Mouse (Mus musculus) ES-E14 (cell line): ENCODE data around the gene Lrp1. TPM values are rescaled to one million over a fixed set of nuclear protein-coding genes. Genes with fewer than 3 reads are reported as not detected.

Experiments used
- DNase-seq: peaks from one replicate; pipeline ENCODE4 v3.0.0-alpha.2; 2013; ENCODE audit warnings: low read depth, low spot score
- H3K27ac ChIP-seq: 2 replicates; pipeline ENCODE4 v1.5.1; 2012; ENCODE audit warnings: low read depth, mild to moderate bottlenecking, low read length, moderate library complexity, mixed read lengths; ENCODE audit not compliant: poor library complexity, insufficient read depth, severe bottlenecking
- H3K36me3 ChIP-seq: 2 replicates; pipeline ENCODE4 v1.6.1; 2012; ENCODE audit warnings: mild to moderate bottlenecking, low read length, moderate library complexity, mixed read lengths; ENCODE audit not compliant: control insufficient read depth, poor library complexity, insufficient read depth, severe bottlenecking
- H3K4me1 ChIP-seq, 2 experiments: fragments of 150-350 bp in 1 of 2; sonication (generic) in 1 of 2; 2 replicates each; pipeline ENCODE4 v1.6.1; 2012; ENCODE audit warnings: low read length in 2 of 2, mild to moderate bottlenecking in 1 of 2, mixed read lengths in 1 of 2; ENCODE audit not compliant: control insufficient read depth in 2 of 2, insufficient read depth in 2 of 2, poor library complexity in 1 of 2
- H3K4me3 ChIP-seq, 2 experiments: fragments of 150-350 bp in 1 of 2; sonication (generic) in 1 of 2; 2 replicates each; pipeline ENCODE4 v1.5.1; 2012; ENCODE audit warnings: low read length in 2 of 2, low read depth in 1 of 2, mild to moderate bottlenecking in 1 of 2, mixed read lengths in 1 of 2; ENCODE audit not compliant: insufficient read depth in 1 of 2, poor library complexity in 1 of 2, severe bottlenecking in 1 of 2
- H3K9ac ChIP-seq: 2 replicates; pipeline ENCODE4 v1.6.1; 2012; ENCODE audit warnings: low read depth, mild to moderate bottlenecking, low read length, mixed read lengths; ENCODE audit not compliant: poor library complexity, insufficient read depth, severe bottlenecking
- H3K9me3 ChIP-seq: fragments of 150-350 bp; sonication (generic); 2 replicates; pipeline ENCODE4 v1.6.1; 2012; ENCODE audit warnings: low read depth, mild to moderate bottlenecking, low read length; ENCODE audit not compliant: control insufficient read depth, insufficient read depth
- CHD2 ChIP-seq: IDR thresholded peaks from 2 replicates; pipeline ENCODE4 v1.6.1; 2014; ENCODE audit warnings: mild to moderate bottlenecking, low read depth, low read length, inconsistent platforms
- HCFC1 ChIP-seq: IDR thresholded peaks from 2 replicates; pipeline ENCODE4 v1.6.1; 2012; ENCODE audit warnings: low read length, inconsistent platforms, borderline replicate concordance; ENCODE audit not compliant: insufficient read depth
- MAFK ChIP-seq: IDR thresholded peaks from 2 replicates; pipeline ENCODE4 v1.6.1; 2014; ENCODE audit warnings: mild to moderate bottlenecking, low read depth, low read length, inconsistent platforms; ENCODE audit not compliant: insufficient read depth
- ZC3H11A ChIP-seq: IDR thresholded peaks from 2 replicates; pipeline ENCODE4 v1.6.1; 2012; ENCODE audit warnings: low read depth, mild to moderate bottlenecking, inconsistent platforms, low read length, borderline replicate concordance
- ZNF384 ChIP-seq: IDR thresholded peaks from 2 replicates; pipeline ENCODE4 v1.6.1; 2012; ENCODE audit warnings: low read depth, low read length, inconsistent platforms
- in situ Hi-C, 2 experiments: fragments of 600-800 bp; cut with MboI; formaldehyde crosslinking; loops; one replicate each; pipeline ENCODE4 v1.15.1; 2025; ENCODE audit warnings: low sequenced_read_pairs in 2 of 2, inconsistent platforms in 1 of 2; ENCODE audit not compliant: unreplicated experiment in 2 of 2
- total RNA-seq: library from RNA; depleted of rRNA; stranded (reverse); fragments of 300-350 nt; gene quantifications from 2 replicates; pipeline ENCODE4 v1.2.3, GENCODE M21; 2012

The Lrp1 gene
- total RNA-seq, 1 experiment, result 69.6 TPM

GRCm38 (mm10) chr10:127612079-127612775 lies 8.7 kb downstream of the Lrp1 start:
- H3K4me1 ChIP-seq, result peaks cover 10 to 19% of the 10 kb centered on the region in 2 experiments; a peak in 3 of 4 replicates
- H3K9ac ChIP-seq, result no peak overlapping the region
- no peaks in the 10 kb centered on the region for H3K9me3 ChIP-seq
- H3K4me3 ChIP-seq, result no peak overlapping the region
- no peaks in the 10 kb centered on the region for H3K36me3 ChIP-seq
- no peak overlapping the region for H3K27ac ChIP-seq
- in situ Hi-C loops, result no loop called here
- TF ChIP-seq CHD2 (no peak), ZC3H11A (no peak), HCFC1 (no peak), MAFK (no peak), ZNF384 (no peak)
- DNase-seq, result no peak

GRCm38 (mm10) chr10:127610066-127610415 lies 10.9 kb downstream of the Lrp1 start:
- H3K4me1 ChIP-seq, result peaks cover 3 to 11% of the 10 kb centered on the region in 2 experiments; a peak in 3 of 4 replicates

GRCm38 (mm10) chr10:127609415-127610065 lies 11.4 kb downstream of the Lrp1 start:
- in situ Hi-C loops, result no loop called here
- no peak for TF ChIP-seq ZNF384
- no peak for TF ChIP-seq ZC3H11A
- TF ChIP-seq MAFK, result no peak
- no peak for TF ChIP-seq CHD2
- TF ChIP-seq HCFC1, result no peak
- no peak for DNase-seq
- no peaks in the 10 kb centered on the region for H3K9me3 ChIP-seq
- peaks cover 3 to 11% of the 10 kb centered on the region in 2 experiments; a peak in 3 of 4 replicates for H3K4me1 ChIP-seq
- H3K4me3 ChIP-seq, result no peak overlapping the region
- no peak overlapping the region; the same call in 1 of the 2 replicates for H3K9ac ChIP-seq
- no peaks in the 10 kb centered on the region for H3K36me3 ChIP-seq
- no peak overlapping the region; the same call in 1 of the 2 replicates for H3K27ac ChIP-seq

More at GRCm38 (mm10) chr10:127610066-127610415, 10.9 kb downstream of the Lrp1 start:
- in situ Hi-C loops, result no loop called here
- Histone ChIP-seq H3K27ac (no peak overlapping the region; the same call in 1 of the 2 replicates), H3K9me3 (no peaks in the 10 kb centered on the region), H3K4me3 (no peak overlapping the region), H3K36me3 (no peaks in the 10 kb centered on the region), H3K9ac (no peak overlapping the region; the same call in 1 of the 2 replicates)
- TF ChIP-seq CHD2 (no peak), ZNF384 (no peak), MAFK (no peak), HCFC1 (no peak), ZC3H11A (no peak)
- DNase-seq, result no peak

GRCm38 (mm10) chr10:127607059-127607458 lies 13.9 kb downstream of the Lrp1 start:
- H3K27ac ChIP-seq, result no peak overlapping the region
- H3K9ac ChIP-seq, result no peak overlapping the region
- H3K4me3 ChIP-seq, result no peak overlapping the region
- no peak for DNase-seq
- in situ Hi-C loops, result no loop called here
- no peaks in the 10 kb centered on the region for H3K36me3 ChIP-seq
- TF ChIP-seq HCFC1 (no peak), ZC3H11A (no peak), ZNF384 (no peak), CHD2 (no peak), MAFK (no peak)
- peaks cover 3 to 7% of the 10 kb centered on the region in 2 experiments; a peak in 3 of 4 replicates for H3K4me1 ChIP-seq
- H3K9me3 ChIP-seq, result no peaks in the 10 kb centered on the region
